Mouse (Mus musculus): ENCODE measurements around the gene Gas2l3. TPM values are rescaled to one million over a fixed set of nuclear protein-coding genes. Genes with fewer than 3 reads are reported as not detected.

The Gas2l3 gene
- 9.7 and 15.7 TPM in 2 replicates for polyA plus RNA-seq (2016; fragmentation: Nextera tagmentation; extraction: Ambion mirVana)

- peak within 1 kb of the TSS; percentile 93 for H3K27ac ChIP-seq
- peak; percentile 91 for DNase-seq (ENCODE audit: low spot score)
- H3K4me1 ChIP-seq (replicated peaks) = peaks cover 24% of the 10 kb centered on the region
- H3K4me3 ChIP-seq = peak within 1 kb of the TSS; percentile 75
- H3K9me3 ChIP-seq = peaks cover 3% of the 10 kb centered on the region; the same call in 1 of the 2 replicates
- peaks cover 7% of the 10 kb centered on the region for H3K36me3 ChIP-seq
- H3K27me3 ChIP-seq (ENCODE audit: insufficient read depth, poor library complexity, severe bottlenecking) = peaks cover 63% of the 10 kb centered on the region
- WGBS = under 1% methylated on average over 39 of the region's 39 CpGs
Observed at GRCm38 (mm10) chr10:89443623-89444151, at the start of gene Gas2l3. TSS of gene Gas2l3 (minus strand) at chr10:89443967.

GRCm38 (mm10) chr10:89491321-89491720 lies 47.6 kb upstream of the Gas2l3 start:
- peak; percentile 59 for DNase-seq (ENCODE audit: low spot score)
- peaks cover 90% of the 10 kb centered on the region for H3K27me3 ChIP-seq (ENCODE audit: insufficient read depth, poor library complexity, severe bottlenecking)
- peaks cover 21% of the 10 kb centered on the region for H3K4me1 ChIP-seq (replicated peaks)
- no peak overlapping the region for H3K4me3 ChIP-seq
- no peaks in the 10 kb centered on the region for H3K36me3 ChIP-seq
- H3K9me3 ChIP-seq = no peaks in the 10 kb centered on the region
- WGBS = 11% methylated on average over 3 of the region's 3 CpGs
- H3K27ac ChIP-seq = no peak overlapping the region

GRCm38 (mm10) chr10:89490250-89490649 lies 46.5 kb upstream of the Gas2l3 start:
- Histone ChIP-seq H3K27ac (no peak overlapping the region), H3K4me1 (replicated peaks) (peaks cover 21% of the 10 kb centered on the region), H3K36me3 (no peaks in the 10 kb centered on the region), H3K4me3 (no peak overlapping the region), H3K27me3 (ENCODE audit: insufficient read depth, poor library complexity, severe bottlenecking) (peaks cover 90% of the 10 kb centered on the region), H3K9me3 (no peaks in the 10 kb centered on the region)
- DNase-seq (ENCODE audit: low spot score) = no peak
- WGBS = 85% methylated on average over 3 of the region's 3 CpGs

GRCm38 (mm10) chr10:89489459-89489858 lies 45.7 kb upstream of the Gas2l3 start:
- no peaks in the 10 kb centered on the region for H3K36me3 ChIP-seq
- H3K4me1 ChIP-seq (replicated peaks) = peaks cover 21% of the 10 kb centered on the region
- WGBS = 88% methylated on average over 4 of the region's 4 CpGs
- DNase-seq (ENCODE audit: low spot score) = no peak
- peaks cover 89% of the 10 kb centered on the region for H3K27me3 ChIP-seq (ENCODE audit: insufficient read depth, poor library complexity, severe bottlenecking)
- no peak overlapping the region for H3K27ac ChIP-seq
- H3K4me3 ChIP-seq = no peak overlapping the region
- no peaks in the 10 kb centered on the region for H3K9me3 ChIP-seq

- Histone ChIP-seq H3K36me3 (no peaks in the 10 kb centered on the region), H3K9me3 (no peaks in the 10 kb centered on the region), H3K4me1 (replicated peaks) (peaks cover 28% of the 10 kb centered on the region), H3K27me3 (ENCODE audit: insufficient read depth, poor library complexity, severe bottlenecking) (peaks cover 80% of the 10 kb centered on the region), H3K27ac (no peak overlapping the region; the same call in 1 of the 2 replicates), H3K4me3 (no peak overlapping the region)
- no peak for DNase-seq (ENCODE audit: low spot score)
- 38% methylated on average over 4 of the region's 4 CpGs for WGBS
Observed at GRCm38 (mm10) chr10:89486995-89487742, 43.4 kb upstream of the Gas2l3 start.

- DNase-seq (ENCODE audit: low spot score) = no peak
- H3K36me3 ChIP-seq = no peaks in the 10 kb centered on the region
- no peaks in the 10 kb centered on the region for H3K9me3 ChIP-seq
- peaks cover 33% of the 10 kb centered on the region for H3K4me1 ChIP-seq (replicated peaks)
- H3K4me3 ChIP-seq = no peak overlapping the region
- H3K27ac ChIP-seq = no peak overlapping the region
- peaks cover 67% of the 10 kb centered on the region for H3K27me3 ChIP-seq (ENCODE audit: insufficient read depth, poor library complexity, severe bottlenecking)
Observed at GRCm38 (mm10) chr10:89484907-89485306, 41.1 kb upstream of the Gas2l3 start.

GRCm38 (mm10) chr10:89483812-89484602 lies 40.2 kb upstream of the Gas2l3 start:
- no peak overlapping the region for H3K4me3 ChIP-seq
- no peaks in the 10 kb centered on the region for H3K36me3 ChIP-seq
- 91% methylated on average over 18 of the region's 18 CpGs for WGBS
- H3K4me1 ChIP-seq (replicated peaks) = peaks cover 33% of the 10 kb centered on the region
- peaks cover 61% of the 10 kb centered on the region for H3K27me3 ChIP-seq (ENCODE audit: insufficient read depth, poor library complexity, severe bottlenecking)
- no peak for DNase-seq (ENCODE audit: low spot score)
- H3K9me3 ChIP-seq = no peaks in the 10 kb centered on the region
- H3K27ac ChIP-seq = no peak overlapping the region

- Histone ChIP-seq H3K4me3 (no peak overlapping the region), H3K9me3 (no peaks in the 10 kb centered on the region), H3K27ac (no peak overlapping the region), H3K27me3 (ENCODE audit: insufficient read depth, poor library complexity, severe bottlenecking) (peaks cover 53% of the 10 kb centered on the region), H3K36me3 (no peaks in the 10 kb centered on the region), H3K4me1 (replicated peaks) (peaks cover 33% of the 10 kb centered on the region)
- 87% methylated on average over 14 of the region's 14 CpGs for WGBS
- no peak for DNase-seq (ENCODE audit: low spot score)
Observed at GRCm38 (mm10) chr10:89483113-89483512, 39.3 kb upstream of the Gas2l3 start.

GRCm38 (mm10) chr10:89482142-89482681 lies 38.4 kb upstream of the Gas2l3 start:
- H3K4me1 ChIP-seq (replicated peaks) = peaks cover 27% of the 10 kb centered on the region
- 31% methylated on average over 10 of the region's 10 CpGs for WGBS
- H3K4me3 ChIP-seq = no peak overlapping the region
- DNase-seq (ENCODE audit: low spot score) = peak; percentile 29
- no peaks in the 10 kb centered on the region for H3K36me3 ChIP-seq
- peaks cover 44% of the 10 kb centered on the region for H3K27me3 ChIP-seq (ENCODE audit: insufficient read depth, poor library complexity, severe bottlenecking)
- H3K27ac ChIP-seq = peak overlapping the region; percentile 30; the same call in 1 of the 2 replicates
- H3K9me3 ChIP-seq = no peaks in the 10 kb centered on the region

GRCm38 (mm10) chr10:89481638-89482037 lies 37.9 kb upstream of the Gas2l3 start:
- 24% methylated on average over 7 of the region's 7 CpGs for WGBS
- Histone ChIP-seq H3K27me3 (ENCODE audit: insufficient read depth, poor library complexity, severe bottlenecking) (peaks cover 39% of the 10 kb centered on the region), H3K9me3 (no peaks in the 10 kb centered on the region), H3K27ac (peak overlapping the region; percentile 30; the same call in 1 of the 2 replicates), H3K36me3 (no peaks in the 10 kb centered on the region), H3K4me3 (no peak overlapping the region), H3K4me1 (replicated peaks) (peaks cover 23% of the 10 kb centered on the region)
- no peak for DNase-seq (ENCODE audit: low spot score)

GRCm38 (mm10) chr10:89478766-89479165 lies 35.0 kb upstream of the Gas2l3 start:
- DNase-seq (ENCODE audit: low spot score) = no peak
- peaks cover 23% of the 10 kb centered on the region for H3K4me1 ChIP-seq (replicated peaks)
- H3K9me3 ChIP-seq = no peaks in the 10 kb centered on the region
- no peaks in the 10 kb centered on the region for H3K36me3 ChIP-seq
- H3K4me3 ChIP-seq = no peak overlapping the region
- WGBS = 88% methylated on average over 8 of the region's 8 CpGs
- H3K27me3 ChIP-seq (ENCODE audit: insufficient read depth, poor library complexity, severe bottlenecking) = peaks cover 11% of the 10 kb centered on the region; the same call in 1 of the 2 replicates
- no peak overlapping the region for H3K27ac ChIP-seq

GRCm38 (mm10) chr10:89470596-89471353 lies 27.0 kb upstream of the Gas2l3 start:
- Histone ChIP-seq H3K27me3 (ENCODE audit: insufficient read depth, poor library complexity, severe bottlenecking) (no peaks in the 10 kb centered on the region; the same call in 1 of the 2 replicates), H3K36me3 (no peaks in the 10 kb centered on the region), H3K9me3 (peaks cover 10% of the 10 kb centered on the region), H3K27ac (peak overlapping the region; percentile 17; the same call in 1 of the 2 replicates), H3K4me1 (replicated peaks) (peaks cover 18% of the 10 kb centered on the region), H3K4me3 (no peak overlapping the region)
- WGBS = 51% methylated on average over 7 of the region's 7 CpGs
- DNase-seq (ENCODE audit: low spot score) = no peak

Measured in hindbrain, embryonic 10.5 days (tissue).